Mouse (Mus musculus): ENCODE results near the gene Relt.

DNA sequence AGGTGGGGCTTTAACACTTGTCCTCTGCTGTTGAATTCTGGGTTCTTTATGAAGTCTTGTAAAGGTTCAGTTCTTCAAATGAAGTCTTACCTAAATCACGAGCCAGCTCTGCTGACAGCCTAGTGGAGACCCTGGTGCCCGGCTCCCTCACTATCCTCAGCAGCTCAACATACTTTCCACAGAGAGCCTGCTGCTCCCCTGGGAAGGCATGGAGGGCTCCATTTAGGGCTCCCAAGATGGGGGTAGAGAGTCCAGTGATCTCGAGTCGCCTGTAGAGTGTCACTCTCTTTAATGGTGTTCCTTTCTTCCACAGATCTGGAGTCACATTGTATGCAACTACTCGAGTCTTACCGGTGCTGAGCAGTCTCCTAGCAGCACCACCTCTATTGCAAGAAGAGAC is 27.5 kb downstream of the Relt start:
- TF ChIP-seq MAFK (IDR thresholded peaks at IDR 0.05; ENCODE audit: insufficient read depth, low read depth, low read length) (no peak), CHD2 (IDR thresholded peaks at IDR 0.05; ENCODE audit: low read depth, low read length) (no peak), ZNF384 (IDR thresholded peaks at IDR 0.05; ENCODE audit: low read depth, low read length) (no peak), HCFC1 (IDR thresholded peaks at IDR 0.05; ENCODE audit: borderline replicate concordance, insufficient read depth, low read length) (no peak), ZC3H11A (IDR thresholded peaks at IDR 0.05; ENCODE audit: borderline replicate concordance, low read depth, low read length) (no peak)
